Mouse (Mus musculus): ENCODE results near the gene Git2. TPM values are rescaled to one million over a fixed set of nuclear protein-coding genes. Genes with fewer than 3 reads are reported as not detected.
A peak's percentile ranks its signal among the peaks of the same experiment; 100 is the strongest.

Gene Git2
- polyA plus RNA-seq, 1 experiment from 2014 or later: 36.5 TPM

DNA sequence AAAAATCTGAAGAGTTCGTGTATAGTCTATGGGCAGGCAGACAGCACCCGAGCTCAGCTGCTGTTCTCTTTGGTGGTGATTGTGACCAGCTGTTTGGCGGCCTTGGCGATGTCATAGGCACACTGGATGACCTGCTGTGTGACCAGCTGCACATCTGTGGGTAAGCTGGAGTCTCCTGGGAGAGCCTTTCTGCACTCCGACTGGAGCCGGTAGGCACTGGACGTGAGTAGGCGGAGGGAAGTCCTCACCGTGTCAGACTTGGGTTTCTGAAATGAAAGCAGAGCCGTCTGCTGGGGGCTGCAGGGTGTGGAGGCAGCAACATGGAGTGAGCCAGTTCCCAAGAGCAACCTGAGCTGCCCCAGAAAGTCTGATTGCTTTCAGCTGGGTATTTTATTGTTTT, 45.2 kb downstream of the Git2 start:
- DNase-seq (ENCODE audit: low spot score) (peak; percentile 16), ATAC-seq (no peak)
- no peak overlapping the region for H3K4me2 ChIP-seq (replicated peaks; ENCODE audit: low read depth, low read length)
- H3K9ac ChIP-seq (replicated peaks; ENCODE audit: low read depth): no peak overlapping the region
- H3K4me1 ChIP-seq (ENCODE audit: insufficient read depth, low read depth, low read length): no peaks in the 10 kb centered on the region
- no peaks in the 10 kb centered on the region for H3K27me3 ChIP-seq (replicated peaks; ENCODE audit: insufficient read depth, low read length)
- TF ChIP-seq EP300 (IDR thresholded peaks at IDR 0.05): no peak
- TF ChIP-seq CTCF (IDR thresholded peaks at IDR 0.05): no peak
- WGBS: 66% methylated on average over 10 of the region's 10 CpGs
- H3K36me3 ChIP-seq (ENCODE audit: insufficient read depth, low read length): peaks cover 56% of the 10 kb centered on the region
- no peak overlapping the region for H3K4me3 ChIP-seq (ENCODE audit: low read depth, low read length)
- no peak overlapping the region for H3K27ac ChIP-seq (ENCODE audit: low read length)
- no peaks in the 10 kb centered on the region for H3K9me3 ChIP-seq (ENCODE audit: low read length)

DNA sequence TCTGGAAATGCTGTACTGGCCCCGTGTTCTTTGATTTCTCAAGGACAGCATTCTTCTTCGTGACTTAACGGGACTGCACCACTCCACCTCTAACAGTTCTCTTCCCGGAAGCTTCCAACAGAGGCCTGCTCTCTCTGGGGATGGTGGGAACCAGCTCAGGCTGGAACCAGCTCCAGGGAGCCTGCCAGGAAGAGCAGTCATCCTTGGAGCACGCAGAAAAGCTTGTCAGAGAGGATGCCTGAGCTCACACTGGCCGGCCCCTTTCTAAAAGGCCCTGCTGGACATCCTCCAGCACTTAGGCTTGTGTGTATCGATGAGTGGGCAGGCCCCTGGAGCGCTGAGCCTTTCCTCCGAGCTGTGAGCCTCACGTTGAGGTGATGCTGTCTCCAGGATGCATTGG, 47.2 kb downstream of the Git2 start:
- no peaks in the 10 kb centered on the region for H3K27me3 ChIP-seq (replicated peaks; ENCODE audit: insufficient read depth, low read length)
- no peak for ATAC-seq
- H3K27ac ChIP-seq (ENCODE audit: low read length): no peak overlapping the region
- TF ChIP-seq CTCF (IDR thresholded peaks at IDR 0.05) (no peak), EP300 (IDR thresholded peaks at IDR 0.05) (no peak)
- no peaks in the 10 kb centered on the region for H3K4me1 ChIP-seq (ENCODE audit: insufficient read depth, low read depth, low read length)
- H3K36me3 ChIP-seq (ENCODE audit: insufficient read depth, low read length): peaks cover 40% of the 10 kb centered on the region
- H3K9ac ChIP-seq (replicated peaks; ENCODE audit: low read depth): no peak overlapping the region
- H3K9me3 ChIP-seq (ENCODE audit: low read length): no peaks in the 10 kb centered on the region
- H3K4me2 ChIP-seq (replicated peaks; ENCODE audit: low read depth, low read length): no peak overlapping the region
- H3K4me3 ChIP-seq (ENCODE audit: low read depth, low read length): no peak overlapping the region
- DNase-seq (ENCODE audit: low spot score): no peak
- WGBS: 75% methylated on average over 10 of the region's 10 CpGs

DNA sequence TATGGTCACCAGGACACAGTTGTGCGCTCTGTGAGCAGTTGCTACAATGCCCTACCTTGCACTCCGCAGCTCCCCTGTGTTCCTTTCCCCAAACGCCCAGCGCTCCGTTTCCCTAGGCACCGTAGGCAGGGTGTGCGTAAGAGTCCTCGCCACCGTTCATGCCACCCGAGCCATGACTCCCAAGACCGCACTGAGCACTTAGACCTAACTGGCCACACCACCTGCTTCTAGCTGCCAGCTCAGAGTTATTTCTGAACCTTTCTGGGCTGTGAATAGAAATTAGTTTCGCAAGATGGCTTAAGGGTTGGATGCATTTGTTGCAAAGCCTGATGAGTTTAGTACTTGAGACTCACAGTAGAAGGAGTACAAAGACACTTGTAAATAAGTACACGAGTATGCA, 52.5 kb downstream of the Git2 start:
- 87% methylated on average over 13 of the region's 13 CpGs for WGBS
- ATAC-seq: no peak
- Histone ChIP-seq H3K27me3 (replicated peaks; ENCODE audit: insufficient read depth, low read length) (no peaks in the 10 kb centered on the region), H3K9ac (replicated peaks; ENCODE audit: low read depth) (no peak overlapping the region), H3K9me3 (ENCODE audit: low read length) (no peaks in the 10 kb centered on the region), H3K4me1 (ENCODE audit: insufficient read depth, low read depth, low read length) (no peaks in the 10 kb centered on the region), H3K4me2 (replicated peaks; ENCODE audit: low read depth, low read length) (no peak overlapping the region), H3K27ac (ENCODE audit: low read length) (no peak overlapping the region), H3K36me3 (ENCODE audit: insufficient read depth, low read length) (peaks cover 12% of the 10 kb centered on the region), H3K4me3 (ENCODE audit: low read depth, low read length) (no peak overlapping the region)
- no peak for DNase-seq (ENCODE audit: low spot score)
- TF ChIP-seq EP300 (IDR thresholded peaks at IDR 0.05): no peak
- no peak for TF ChIP-seq CTCF (IDR thresholded peaks at IDR 0.05)

DNA sequence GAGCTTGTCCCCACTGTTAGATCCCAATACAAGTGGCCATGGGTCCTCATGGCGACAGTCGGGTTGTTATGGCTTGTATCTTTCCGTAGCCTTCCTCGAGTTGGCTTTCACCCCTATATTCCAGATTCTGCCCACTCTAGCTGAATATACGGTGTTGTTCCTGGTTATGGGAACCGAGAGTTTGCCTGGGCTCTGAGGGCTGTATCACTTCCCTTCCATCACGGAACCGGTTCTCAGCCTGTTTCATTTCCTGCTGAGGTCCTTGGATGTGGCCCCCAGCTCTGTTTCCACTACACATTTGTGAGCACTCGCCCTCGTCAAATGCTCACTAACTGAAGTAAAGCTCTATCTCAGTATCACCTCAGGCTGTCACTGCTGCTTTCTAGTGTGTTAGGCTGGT, 53.3 kb downstream of the Git2 start:
- Histone ChIP-seq H3K4me1 (ENCODE audit: insufficient read depth, low read depth, low read length) (no peaks in the 10 kb centered on the region), H3K27me3 (replicated peaks; ENCODE audit: insufficient read depth, low read length) (no peaks in the 10 kb centered on the region), H3K27ac (ENCODE audit: low read length) (no peak overlapping the region), H3K4me2 (replicated peaks; ENCODE audit: low read depth, low read length) (no peak overlapping the region), H3K9me3 (ENCODE audit: low read length) (no peaks in the 10 kb centered on the region), H3K4me3 (ENCODE audit: low read depth, low read length) (no peak overlapping the region), H3K9ac (replicated peaks; ENCODE audit: low read depth) (no peak overlapping the region), H3K36me3 (ENCODE audit: insufficient read depth, low read length) (peaks cover 14% of the 10 kb centered on the region)
- DNase-seq (ENCODE audit: low spot score): no peak
- ATAC-seq: no peak
- 84% methylated on average over 10 of the region's 10 CpGs for WGBS
- TF ChIP-seq CTCF (IDR thresholded peaks at IDR 0.05) (no peak), EP300 (IDR thresholded peaks at IDR 0.05) (no peak)

DNA sequence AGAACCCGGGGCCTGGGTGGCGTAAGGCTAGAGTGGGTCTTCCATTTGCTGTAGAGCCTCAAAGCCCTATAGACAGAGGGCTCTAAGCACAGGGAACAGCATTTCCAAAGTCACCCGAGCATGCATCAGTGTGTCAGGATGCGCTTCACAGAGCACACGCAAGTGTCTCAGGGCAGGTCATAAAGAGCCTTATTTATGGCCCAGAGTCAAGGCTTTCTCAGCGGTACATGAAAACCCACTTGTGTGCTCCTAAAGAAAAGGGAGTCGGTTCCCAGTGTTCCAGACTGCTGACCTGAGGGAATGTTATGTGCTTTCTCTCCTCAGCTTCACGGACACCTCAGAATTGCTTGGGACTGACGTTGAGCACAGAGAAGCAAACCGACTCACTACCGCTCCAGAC, 54.5 kb downstream of the Git2 start:
- Histone ChIP-seq H3K27ac (ENCODE audit: low read length) (no peak overlapping the region), H3K27me3 (replicated peaks; ENCODE audit: insufficient read depth, low read length) (no peaks in the 10 kb centered on the region), H3K36me3 (ENCODE audit: insufficient read depth, low read length) (peaks cover 14% of the 10 kb centered on the region), H3K4me1 (ENCODE audit: insufficient read depth, low read depth, low read length) (no peaks in the 10 kb centered on the region), H3K4me2 (replicated peaks; ENCODE audit: low read depth, low read length) (no peak overlapping the region), H3K4me3 (ENCODE audit: low read depth, low read length) (no peak overlapping the region), H3K9ac (replicated peaks; ENCODE audit: low read depth) (no peak overlapping the region), H3K9me3 (ENCODE audit: low read length) (no peaks in the 10 kb centered on the region)
- ATAC-seq: no peak
- DNase-seq (ENCODE audit: low spot score): no peak
- no peak for TF ChIP-seq CTCF (IDR thresholded peaks at IDR 0.05)
- no peak for TF ChIP-seq EP300 (IDR thresholded peaks at IDR 0.05)
- 92% methylated on average over 11 of the region's 11 CpGs for WGBS

DNA sequence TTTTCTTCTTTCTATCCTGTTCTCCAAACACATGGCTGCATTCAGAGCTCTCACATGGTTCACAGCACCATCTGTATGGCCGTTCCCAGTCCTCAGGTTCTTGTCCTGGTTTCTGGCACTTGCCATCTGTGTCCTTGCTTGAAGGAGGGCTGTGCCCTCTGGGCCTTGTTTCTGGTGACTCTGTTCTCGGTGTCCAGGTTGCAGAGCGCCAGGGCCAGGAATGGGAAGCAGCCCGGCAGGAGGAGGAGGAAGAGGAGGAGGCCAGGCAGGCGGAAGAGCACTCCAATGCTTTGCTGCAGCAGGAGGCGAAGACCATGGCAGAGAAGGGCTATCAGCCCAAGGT, 55.4 kb downstream of the Git2 start:
- TF ChIP-seq CTCF (IDR thresholded peaks at IDR 0.05) (no peak), EP300 (IDR thresholded peaks at IDR 0.05) (no peak)
- no peak for DNase-seq (ENCODE audit: low spot score)
- Histone ChIP-seq H3K9me3 (ENCODE audit: low read length) (no peaks in the 10 kb centered on the region), H3K9ac (replicated peaks; ENCODE audit: low read depth) (no peak overlapping the region), H3K27me3 (replicated peaks; ENCODE audit: insufficient read depth, low read length) (no peaks in the 10 kb centered on the region), H3K4me2 (replicated peaks; ENCODE audit: low read depth, low read length) (no peak overlapping the region), H3K36me3 (ENCODE audit: insufficient read depth, low read length) (peaks cover 14% of the 10 kb centered on the region), H3K4me3 (ENCODE audit: low read depth, low read length) (no peak overlapping the region), H3K27ac (ENCODE audit: low read length) (no peak overlapping the region), H3K4me1 (ENCODE audit: insufficient read depth, low read depth, low read length) (no peaks in the 10 kb centered on the region)
- no peak for ATAC-seq
- 94% methylated on average over 6 of the region's 6 CpGs for WGBS
